Mouse (Mus musculus) heart, adult 9 months (tissue): Measurements from ENCODE around the gene Hist1h4k.
A peak's percentile ranks its signal among the peaks of the same experiment; 100 is the strongest.
"Not testable (repeated sequence)": the region's sequence is repeated elsewhere in the genome, so short reads cannot be mapped to it uniquely, and the experiment has no call there.

ENCODE experiments used
- DNase-seq, 2 experiments: peaks; one replicate each; pipeline ENCODE4 v3.0.0; 2022; ENCODE audit warnings: low spot score in 2 of 2

Hist1h4k gene

GRCm38 (mm10) chr13:21750159-21751017, at the start of gene Hist1h4k:
Hist1h4k (minus strand) TSS chr13:21750505.
- peak; percentile 79 to 86 for DNase-seq

DNA sequence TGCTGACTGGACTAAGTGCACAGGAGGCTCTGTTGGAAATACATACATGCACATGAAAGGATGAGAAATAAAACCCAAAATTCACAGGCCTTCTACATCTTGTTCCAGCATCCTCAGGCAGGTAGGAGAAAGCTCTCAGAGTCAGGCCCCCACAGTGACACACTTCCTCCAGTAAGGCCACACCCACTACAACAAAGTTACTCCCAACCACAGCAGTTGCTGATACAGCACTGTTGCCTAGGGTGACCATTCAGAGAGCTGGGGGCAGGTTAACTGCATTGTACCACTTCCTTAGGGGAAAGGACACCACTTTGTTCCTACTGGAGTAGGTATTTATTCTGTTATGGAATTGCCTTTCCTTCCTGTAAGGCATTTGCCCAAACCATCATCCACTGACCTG, 46.9 kb upstream of the Hist1h4k start:
- not testable (repeated sequence) for DNase-seq

DNA sequence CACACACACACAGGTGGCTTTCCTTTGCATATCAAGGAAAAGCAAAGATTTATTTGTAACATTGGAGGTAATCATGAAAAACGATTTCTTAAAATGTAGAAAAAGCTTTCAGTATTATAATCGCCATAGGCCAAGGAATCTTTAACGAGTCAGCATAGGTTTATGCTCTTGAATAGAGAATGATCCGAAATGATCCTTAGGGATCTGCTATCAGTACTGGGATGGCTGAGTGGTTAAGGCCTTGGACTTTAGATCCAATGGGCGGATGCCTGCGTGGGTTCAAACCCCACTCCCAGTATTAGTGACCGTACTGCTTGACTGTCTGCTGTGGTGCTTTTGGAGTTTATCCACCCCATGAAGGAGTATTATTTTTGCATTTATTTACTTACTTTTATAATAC, 45.3 kb upstream of the Hist1h4k start:
- no peak for DNase-seq

GRCm38 (mm10) chr13:21790601-21791283, 40.4 kb upstream of the Hist1h4k start:
- DNase-seq = no peak

GRCm38 (mm10) chr13:21789925-21790324, 39.6 kb upstream of the Hist1h4k start:
- no peak for DNase-seq

GRCm38 (mm10) chr13:21787760-21788593, 37.7 kb upstream of the Hist1h4k start:
- no peak for DNase-seq

DNA sequence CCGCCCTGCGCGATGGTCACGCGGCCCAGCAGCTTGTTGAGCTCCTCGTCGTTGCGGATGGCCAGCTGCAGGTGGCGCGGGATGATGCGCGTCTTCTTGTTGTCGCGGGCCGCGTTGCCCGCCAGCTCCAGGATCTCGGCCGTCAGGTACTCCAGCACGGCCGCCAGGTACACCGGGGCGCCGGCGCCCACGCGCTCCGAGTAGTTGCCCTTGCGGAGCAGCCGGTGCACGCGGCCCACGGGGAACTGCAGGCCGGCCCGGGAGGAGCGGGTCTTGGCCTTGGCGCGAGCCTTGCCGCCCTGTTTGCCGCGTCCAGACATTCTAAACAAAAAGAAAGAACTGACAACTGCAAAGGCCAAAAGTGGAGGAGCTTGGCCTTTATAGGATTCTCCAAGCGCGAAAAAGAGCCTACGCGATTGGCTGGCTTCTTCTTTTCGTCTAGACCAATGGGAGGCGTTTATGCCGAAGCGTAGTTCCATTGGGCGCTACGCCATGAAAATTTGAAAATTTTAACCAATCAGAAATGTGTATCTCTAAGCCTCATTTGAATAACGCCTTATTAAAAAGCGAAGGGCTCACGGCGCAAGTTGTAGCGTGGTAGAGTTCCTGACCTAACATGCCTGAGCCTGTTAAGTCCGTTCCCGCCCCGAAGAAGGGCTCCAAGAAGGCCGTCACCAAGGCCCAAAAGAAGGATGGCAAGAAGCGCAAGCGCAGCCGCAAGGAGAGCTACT, 36.8 kb upstream of the Hist1h4k start, which contains the start of the genes Hist1h2an and Hist1h2bp:
Hist1h2an (minus strand) TSS at position 320 of the 731 bp plus-strand sequence.
Hist1h2bp (plus strand) TSS at position 563 of the 731 bp plus-strand sequence.
- DNase-seq = peak; percentile 94

GRCm38 (mm10) chr13:21786189-21786898, 36.0 kb upstream of the Hist1h4k start:
- DNase-seq = no peak

GRCm38 (mm10) chr13:21784311-21784710, 34.0 kb upstream of the Hist1h4k start:
- DNase-seq = no peak

DNA sequence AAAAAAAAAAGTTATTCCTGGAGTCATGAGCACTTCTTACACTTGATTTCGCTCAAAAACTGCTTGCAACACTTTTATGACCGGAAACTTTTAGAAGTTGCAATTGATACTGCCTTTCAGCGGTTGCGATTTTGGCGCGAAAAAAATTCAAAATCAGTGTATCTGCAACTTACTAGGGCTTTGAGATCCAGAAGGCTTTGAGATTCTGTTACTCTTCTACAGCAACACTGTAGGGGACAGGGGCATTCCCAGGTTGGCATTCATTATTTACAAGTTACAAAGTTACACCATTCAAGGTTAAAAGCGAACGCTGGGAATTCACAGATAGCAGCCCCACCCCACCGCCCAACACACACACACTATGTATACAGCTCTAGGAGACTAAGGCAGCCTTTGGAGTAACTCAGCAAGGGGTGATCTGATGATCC, 33.4 kb upstream of the Hist1h4k start:
- no peak for DNase-seq

DNA sequence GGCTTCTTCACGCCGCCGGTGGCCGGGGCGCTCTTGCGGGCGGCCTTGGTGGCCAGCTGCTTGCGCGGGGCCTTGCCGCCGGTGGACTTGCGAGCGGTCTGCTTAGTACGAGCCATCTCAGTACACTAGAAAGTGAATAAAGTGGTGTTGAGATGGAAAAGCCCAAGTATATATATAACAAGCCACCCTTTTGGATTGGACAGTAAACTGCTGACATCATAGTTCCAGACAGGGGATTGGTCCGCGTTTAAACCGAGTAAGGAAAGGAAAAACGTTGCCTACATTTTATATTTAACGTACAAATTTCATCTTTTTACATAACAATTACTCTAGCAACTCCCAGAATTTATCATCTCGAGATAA, 32.9 kb upstream of the Hist1h4k start, which contains the start of gene Hist1h3i:
Hist1h3i (minus strand) TSS at position 116 of the 363 bp plus-strand sequence.
- DNase-seq = peak; percentile 73 to 89

GRCm38 (mm10) chr13:21782361-21783254, 32.3 kb upstream of the Hist1h4k start:
- not testable (repeated sequence) for DNase-seq

DNA sequence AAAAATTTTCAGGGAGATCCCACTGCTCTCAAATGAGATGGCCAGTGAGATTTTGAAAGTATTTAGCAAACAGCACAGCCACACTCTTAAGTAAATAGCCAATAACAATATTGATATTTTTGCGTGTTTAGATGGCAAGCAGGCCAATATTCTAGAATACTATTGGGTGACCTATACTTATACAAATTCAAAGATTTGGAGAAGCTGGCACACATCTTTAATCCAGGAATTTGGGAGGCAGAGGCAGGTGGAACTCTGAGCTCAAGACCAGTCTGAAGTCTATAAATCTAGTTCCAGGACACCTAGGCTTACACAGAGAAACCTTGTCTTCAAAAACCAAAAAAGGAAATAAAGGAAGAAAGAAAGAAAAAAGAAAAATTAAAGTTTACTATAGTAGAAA, 31.3 kb upstream of the Hist1h4k start:
- no peak for DNase-seq

DNA sequence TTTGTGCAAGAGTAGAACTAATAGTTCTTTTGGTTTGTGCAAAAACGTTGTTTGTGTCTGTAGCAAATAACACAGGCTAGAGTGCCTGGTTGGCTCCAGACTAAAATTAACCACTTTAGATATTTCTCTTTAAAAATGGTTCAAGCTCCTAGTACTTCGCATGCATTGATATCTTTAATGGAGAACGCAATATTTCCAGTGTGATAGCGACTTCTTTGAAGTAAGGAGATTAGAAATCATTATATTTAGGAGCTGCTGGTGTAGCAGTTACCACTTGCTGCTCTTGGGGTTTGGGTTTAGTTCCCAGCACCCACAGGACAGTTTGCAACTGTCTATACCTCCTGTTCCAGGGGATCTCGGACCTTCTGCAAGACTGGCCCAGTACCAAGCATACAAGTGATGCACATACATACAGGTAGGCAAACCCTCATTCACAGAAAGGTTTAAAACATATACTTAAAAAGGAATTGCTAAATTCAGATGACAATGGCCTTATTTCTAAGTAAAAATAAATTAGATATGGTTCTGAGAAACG, 30.8 kb upstream of the Hist1h4k start:
- DNase-seq = no peak

GRCm38 (mm10) chr13:21779767-21780731, 29.7 kb upstream of the Hist1h4k start, which contains the start of gene Hist1h1b:
Hist1h1b (minus strand) TSS chr13:21780625.
- peak; percentile 35 to 56 for DNase-seq

DNA sequence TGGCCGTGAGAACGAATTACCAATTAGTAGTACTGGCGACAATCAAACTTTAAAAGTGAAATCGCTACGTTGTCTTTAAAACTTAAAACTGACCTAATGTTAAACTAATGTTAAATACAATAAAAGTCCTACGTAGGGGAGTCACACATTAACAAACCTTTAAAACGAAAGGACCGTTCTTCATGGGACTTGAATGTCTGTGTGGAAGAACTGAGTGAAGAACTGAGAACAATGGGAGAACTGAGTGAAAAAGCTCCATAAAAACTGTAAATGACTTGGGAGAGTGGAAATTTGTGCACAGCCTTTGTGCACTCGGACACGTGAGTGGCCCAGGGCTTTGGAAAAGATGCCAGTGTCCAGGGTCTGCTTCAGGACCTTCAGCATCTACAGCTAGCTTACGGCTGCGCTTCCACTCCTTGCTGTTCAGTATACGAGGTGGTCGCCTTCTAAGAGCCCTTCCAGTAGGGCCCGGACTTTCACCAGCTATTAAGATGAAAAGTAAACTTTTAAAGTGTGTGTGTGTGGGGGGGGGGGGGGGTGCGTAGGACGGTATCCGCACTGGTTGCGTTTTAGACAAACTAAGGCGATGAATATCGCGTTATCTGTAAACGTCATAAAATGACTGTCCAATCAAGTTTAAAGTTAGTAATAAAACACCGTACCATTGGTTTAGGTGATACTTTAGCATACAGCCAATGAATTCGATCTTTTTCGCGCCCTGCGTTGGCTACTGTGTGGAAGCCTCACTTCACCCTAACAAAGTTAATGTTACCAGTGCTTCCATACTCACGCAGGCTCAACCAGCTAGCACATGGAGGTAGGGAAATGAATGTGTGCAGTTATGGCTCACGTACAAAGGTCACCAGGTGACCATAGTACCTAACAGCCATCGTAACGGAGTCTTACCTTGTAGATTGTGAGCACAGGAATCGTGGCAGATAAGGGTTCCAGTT, 28.8 kb upstream of the Hist1h4k start:
- DNase-seq = peak; percentile 77 to 88

DNA sequence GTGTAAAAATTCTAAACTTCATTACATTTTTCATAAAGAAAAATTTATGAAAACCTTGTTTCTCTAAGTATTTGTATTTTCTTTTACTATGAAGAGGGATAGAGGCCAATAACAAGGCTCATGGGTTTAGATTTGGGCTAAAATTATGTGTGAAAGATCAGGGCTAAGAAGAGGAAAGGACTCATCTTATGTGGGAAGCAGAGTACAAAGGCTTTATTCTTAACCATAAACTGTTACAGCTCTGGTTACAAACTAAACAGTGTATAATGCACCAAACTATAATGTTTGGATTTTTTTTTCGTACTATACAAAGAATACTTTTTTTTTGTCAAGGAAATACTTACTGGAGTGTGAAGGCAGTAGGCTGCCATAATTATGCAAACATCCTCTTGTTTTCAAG, 5.4 kb upstream of the Hist1h4k start:
- DNase-seq = no peak
